Mouse (Mus musculus) T-cell, adult 2 months (primary cell): Measurements from ENCODE around the gene Edar.
A peak's percentile ranks its signal among the peaks of the same experiment; 100 is the strongest.
"Not testable (repeated sequence)": the region's sequence is repeated elsewhere in the genome, so short reads cannot be mapped to it uniquely, and the experiment has no call there.

Experiments used
- DNase-seq: peaks from one replicate; pipeline ENCODE4 v3.0.0; 2022; ENCODE audit warnings: low spot score

Gene Edar

DNA sequence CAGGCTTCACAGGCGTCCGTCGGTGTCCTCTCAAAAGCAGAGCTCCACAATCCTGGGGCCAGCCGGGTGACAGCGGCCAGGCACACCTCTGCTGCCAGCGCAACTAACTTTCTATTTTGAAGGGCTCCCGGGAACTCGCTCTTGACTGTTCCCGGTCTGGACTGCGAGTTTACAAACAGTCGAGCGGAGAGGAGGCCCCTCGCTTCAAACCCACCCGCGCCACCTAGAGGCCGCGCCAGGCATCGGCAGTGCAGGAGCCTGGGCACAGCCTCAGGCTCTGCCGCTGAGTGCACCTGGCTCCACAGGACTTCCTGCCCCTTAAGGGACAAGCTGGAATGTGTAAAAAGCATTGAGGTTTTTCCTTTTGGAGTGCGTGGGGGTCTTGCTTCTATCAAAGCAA, at the start of gene Edar:
TSS of gene Edar (minus strand) at position 122 of the 400 bp plus-strand sequence.
- peak; percentile 45 for DNase-seq

DNA sequence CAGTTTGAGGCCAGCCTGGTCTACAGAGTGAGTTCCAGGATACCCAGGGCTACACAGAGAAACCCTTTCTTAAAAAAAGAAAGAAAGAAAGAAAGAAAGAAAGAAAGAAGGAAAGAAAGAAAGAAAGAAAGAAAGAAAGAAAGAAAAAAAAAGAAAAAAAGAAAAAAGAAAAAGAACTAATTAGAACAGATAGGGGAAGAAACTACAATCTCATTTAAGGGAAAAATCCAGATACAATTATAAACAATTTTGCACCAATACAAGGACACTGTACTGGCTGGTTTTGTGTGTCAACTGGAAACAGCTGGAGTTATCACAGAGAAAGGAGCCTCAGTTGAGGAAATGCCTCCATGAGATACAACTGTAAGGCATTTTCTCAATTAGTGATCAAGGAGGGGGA, 42.7 kb upstream of the Edar start, which contains the start of gene Gm17542:
TSS of gene Gm17542 (minus strand) at position 101 of the 400 bp plus-strand sequence.
- DNase-seq: not testable (repeated sequence)

DNA sequence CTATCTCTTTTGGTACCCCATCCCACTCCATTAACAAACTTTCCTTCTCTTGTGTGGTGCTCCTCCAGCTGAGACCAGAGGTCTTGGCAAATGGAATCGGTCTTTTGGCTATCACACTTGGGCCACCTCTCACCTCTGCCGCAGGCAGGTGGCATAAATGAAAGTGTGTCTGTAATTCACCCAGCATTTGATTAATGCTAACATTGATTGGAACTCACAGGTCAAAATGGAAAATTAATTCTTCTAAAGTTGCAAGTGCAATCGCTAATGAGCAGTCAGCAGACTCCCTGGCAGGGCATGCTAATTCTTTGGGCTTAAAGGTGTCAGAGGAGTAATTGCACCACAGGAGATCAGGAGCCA, 39.3 kb upstream of the Edar start:
- no peak for DNase-seq

DNA sequence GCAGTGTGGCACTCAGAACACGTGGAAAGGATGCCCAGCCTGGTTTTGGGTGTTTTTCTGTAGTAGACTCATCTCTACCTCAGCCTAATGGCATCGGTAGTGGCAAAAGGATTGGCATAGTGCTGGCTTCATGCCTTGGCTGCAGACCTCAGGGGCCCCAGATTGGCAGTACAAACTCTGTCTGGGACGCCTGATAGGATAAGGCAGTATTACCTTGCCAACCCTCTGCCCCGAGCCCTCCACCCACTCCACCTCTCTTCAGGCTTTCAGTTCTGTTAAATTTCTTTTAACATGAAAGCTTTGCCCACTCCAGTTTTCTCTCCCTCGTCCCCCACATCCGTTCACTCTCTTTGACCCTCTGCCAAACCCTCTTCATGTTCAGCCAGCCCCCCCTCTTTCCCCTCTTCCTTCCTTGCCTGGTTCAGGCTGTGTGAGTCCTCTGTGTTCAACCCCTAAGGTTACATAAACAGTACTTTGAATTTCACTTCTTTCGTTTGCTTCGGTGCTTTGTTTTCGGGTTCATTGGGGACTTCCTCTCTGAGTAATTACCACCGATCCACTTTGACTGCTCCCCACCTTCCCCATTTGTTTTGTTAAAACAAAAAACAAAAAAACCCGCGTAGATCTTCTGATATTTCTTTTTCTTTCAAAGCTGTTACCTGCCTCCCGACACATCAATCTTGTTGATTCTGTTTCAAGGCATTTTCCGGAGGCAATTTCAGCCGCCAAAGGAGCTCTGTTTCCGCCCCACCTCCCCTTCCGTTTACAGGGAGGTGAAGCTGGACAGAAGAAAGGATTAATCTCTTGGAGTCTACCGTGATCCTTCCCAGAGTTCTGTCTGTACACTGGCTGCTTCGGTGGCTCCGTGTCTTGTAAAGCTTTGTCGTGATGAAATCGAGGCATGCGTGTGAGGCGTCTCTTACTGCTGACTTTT, 38.7 kb upstream of the Edar start:
- peak; percentile 40 for DNase-seq

DNA sequence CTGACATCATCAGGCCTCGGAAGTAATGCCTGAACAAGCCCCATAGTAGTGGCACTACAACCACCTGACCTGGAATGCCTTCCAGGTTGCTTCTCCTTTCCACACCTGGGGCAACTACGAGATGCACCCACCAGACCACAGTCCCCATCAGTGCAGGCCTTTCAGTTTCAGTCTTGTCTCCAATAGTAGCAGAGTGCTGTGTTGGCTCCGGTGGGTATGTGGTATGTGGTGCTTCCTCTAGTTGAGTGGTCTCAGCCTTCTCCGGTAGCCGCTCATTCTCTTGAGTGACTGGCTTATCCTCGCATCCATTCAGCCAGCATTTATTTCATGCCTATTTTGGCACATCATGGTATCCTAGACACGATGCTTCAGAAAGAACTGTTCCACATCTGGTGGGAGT, 37.8 kb upstream of the Edar start:
- DNase-seq: no peak

DNA sequence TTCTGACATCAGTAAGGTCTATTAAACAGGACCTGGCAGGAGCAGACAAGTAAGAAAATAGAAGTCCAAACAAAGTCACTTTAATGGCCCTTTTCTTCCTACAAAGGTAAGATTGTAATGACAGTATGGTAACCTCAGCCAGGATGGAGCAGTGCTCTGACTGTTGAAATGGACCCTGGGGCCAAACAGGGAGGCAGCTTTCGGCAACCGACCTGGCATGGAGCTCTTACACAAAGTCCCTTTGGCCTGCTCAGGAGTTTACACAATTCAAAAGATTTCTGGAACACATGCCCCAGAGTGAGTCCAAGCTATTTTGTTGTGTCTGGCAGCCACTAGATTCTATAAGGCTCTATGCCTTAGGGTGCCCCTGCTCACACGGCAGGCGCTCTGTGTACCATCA, 33.6 kb upstream of the Edar start:
- no peak for DNase-seq

DNA sequence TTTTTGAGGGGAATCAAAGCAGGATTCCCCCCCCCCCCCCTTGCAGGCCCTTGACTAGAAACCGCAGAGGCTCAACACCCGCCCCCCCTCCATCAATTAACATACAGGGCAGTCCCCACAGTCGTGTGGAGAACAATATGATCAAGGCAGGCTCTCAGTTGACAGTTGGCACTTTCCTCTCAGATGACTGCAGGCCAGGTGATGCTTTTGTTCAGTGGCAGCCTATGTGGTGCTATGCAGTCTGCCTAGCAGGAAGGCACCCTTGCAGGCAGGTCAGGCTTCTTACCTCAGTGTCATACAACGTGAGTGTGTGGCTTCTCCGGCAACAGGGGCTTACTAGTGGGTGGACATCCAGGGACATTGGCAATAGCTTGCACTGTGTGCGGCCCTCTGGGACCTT, 25.1 kb upstream of the Edar start:
- no peak for DNase-seq

DNA sequence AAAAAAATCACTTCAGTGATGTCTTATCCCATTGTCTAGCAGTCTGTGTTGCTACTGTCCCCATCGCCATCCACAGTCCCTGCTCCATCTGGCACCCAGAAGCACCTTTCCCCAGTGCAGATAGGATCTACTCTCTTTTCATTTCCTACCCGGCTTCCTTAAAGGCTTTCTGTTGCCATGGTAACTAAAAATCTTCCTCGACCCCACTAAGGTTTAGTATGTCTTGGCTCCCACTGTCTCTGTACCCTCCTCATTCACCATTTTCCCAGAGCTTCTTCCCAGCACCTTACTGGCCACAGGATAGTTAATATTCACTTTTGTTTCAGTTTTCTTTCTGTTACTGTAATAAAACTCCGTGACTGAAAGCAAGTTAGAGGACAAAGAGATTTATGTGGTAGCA, 24.7 kb upstream of the Edar start:
- DNase-seq: no peak

DNA sequence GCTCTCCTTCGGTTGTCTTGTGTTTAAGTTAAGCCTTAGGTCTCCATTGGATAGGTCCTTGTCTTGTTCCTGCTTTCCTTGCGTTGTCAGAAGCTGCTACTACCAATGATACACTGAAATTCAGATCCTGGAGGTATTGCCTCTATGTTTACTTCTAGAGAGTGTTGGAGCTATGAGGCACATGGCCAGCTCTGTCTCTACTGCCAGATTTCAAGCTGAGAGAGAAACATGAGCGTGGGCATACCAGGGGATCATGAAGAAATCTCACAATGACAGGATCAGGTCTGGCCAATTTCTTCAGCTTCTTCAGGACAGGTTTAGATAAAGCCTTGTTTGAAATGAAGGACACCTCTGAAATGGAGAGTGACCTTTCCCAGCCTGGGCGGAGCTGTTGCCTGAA, 23.5 kb upstream of the Edar start:
- DNase-seq: no peak

DNA sequence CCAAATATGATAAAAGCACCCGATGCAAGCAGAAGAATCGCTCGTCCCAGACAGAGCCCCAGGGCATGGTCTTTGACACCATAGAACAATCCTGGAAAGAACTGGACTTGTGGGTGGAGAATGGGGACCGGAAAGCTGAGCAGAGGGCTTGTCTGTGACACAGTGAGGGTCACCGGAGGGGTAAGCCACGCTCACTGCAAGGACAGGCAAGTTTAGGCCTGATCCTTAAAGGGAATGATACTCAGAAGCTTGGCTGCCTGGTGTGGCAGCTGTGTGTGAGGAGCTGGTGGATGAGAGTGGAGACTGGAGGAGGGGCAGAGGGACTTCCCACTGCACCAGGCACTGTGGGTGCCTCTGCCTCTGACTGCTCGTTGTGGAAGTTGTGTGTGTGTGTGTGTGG, 15.6 kb upstream of the Edar start:
- DNase-seq: no peak

DNA sequence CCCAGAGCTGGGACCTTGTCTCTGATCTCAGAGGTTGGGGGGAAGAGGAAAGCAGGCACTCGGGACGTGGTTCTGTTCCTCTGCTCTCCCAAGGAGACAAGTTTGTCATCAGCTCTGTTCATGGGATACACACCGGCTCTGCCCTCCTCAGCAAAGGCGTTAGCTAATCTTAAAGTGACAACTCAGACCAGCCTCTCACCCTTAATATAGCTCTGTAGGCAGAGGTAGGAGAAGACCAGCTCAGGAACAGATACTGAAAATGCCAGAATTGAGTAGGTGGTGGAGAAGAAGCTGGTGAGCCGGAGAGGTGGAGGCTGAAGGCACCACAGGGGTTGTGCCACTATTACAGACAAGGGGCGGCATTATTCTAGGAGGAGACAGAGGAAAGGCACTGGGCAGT, 3.8 kb upstream of the Edar start:
- no peak for DNase-seq

DNA sequence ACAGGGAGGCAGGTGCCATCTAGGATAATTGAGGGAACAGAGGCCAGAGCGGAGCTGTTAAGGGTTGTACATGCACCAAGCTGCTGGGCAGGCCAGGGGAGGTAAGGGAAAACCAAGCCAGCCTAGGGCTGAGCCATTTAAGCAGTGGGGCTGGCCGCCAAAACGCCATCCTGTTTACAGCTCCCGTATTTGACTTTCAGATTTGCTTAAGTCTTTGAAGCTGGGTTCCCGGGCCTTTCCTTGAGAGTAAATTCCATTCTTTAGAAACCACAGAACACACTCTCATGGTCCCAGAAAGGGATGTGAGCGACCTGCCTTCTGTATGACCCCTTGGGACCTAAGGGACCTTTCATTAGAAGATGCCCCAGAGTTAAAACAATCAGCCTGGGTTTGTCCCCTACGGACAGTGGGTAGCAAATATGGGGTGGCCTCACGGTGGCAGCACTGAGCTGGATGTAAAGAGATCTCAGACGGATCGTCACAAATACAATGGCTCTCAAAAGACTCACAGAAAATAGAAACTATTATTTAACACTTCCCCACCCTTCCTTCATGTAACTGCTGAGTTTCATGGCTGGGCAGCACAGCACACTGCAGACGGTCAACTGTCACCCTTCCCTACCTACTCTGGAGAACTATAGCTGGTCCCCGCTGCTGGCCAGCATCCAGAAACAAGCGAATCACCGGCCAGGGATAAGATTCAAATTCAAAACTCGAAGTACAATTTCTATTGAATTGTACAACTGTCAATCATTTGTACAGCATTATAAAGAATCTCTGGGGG, 2.0 kb downstream of the Edar start:
- DNase-seq: peak; percentile 39

DNA sequence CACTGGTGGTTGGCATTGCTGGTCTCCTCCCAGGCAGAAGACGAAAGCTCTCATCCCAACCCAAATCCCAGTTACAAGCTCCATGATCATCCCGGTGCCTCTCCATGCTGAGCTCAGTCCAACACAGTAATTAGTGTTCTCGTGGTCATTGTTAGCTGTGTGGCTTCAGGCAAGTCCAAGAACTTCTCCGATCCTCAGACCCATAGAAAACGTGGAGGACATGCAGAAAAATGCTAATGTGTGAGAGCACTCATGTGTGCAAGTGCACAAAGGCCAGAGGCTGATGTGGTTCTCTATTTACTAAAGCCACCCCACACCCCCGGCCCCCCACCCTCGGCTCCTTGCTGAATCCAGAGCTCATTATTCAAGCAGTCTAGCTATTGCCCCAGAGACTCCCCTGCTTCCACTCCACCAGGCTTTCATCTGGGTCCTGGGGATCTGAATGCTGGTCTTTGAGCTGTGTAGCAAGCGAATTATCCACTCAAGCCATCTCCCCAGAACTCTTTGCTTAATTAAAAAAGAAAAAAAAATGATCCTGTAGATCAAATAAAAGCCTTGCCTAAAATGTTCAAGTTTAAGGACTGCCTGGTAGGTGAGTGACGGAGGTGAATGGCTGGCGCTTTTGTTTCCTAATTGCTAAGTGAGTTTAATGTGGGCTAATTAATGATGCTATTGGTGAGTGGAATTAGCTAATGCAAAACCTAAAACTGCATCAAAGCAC, 2.7 kb downstream of the Edar start:
- no peak for DNase-seq

DNA sequence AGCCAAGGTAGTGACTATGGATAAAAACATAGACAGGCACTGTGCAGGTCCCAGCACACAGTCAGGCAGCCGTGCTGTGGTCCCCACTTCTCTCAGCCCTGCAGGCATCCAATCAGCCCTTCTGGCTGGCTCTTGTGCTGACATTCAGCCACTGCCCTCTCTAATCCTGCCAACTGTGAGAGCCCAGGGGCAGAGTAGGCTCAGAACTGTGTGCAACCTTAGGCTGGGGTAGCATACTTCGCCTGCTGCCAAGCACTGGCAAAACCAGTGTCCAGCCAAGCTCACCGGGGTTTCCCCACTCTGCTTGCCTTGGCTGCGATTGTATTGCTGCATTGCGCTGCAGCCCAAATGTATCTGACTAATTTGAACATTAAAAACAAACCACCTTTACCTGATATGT, 11.6 kb downstream of the Edar start:
- no peak for DNase-seq

DNA sequence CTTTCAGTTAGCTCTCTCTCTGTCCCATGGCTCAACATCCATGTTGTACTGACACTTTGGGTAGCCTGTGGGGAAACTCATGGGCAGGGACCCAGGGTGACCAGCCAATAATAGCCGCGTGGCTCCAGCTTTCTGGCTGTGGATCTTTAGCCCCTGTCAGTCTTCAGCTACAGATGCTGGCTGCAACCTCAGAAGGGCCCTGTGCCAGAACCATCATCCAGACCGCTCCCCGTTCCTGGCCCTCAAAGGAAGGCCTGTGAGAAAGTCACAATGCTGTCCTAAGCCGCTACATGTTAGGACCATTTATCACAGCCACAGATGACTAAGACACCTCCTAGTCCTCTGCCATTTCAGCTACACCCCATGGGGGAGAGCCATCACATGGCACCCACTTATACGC, 12.0 kb downstream of the Edar start:
- no peak for DNase-seq

DNA sequence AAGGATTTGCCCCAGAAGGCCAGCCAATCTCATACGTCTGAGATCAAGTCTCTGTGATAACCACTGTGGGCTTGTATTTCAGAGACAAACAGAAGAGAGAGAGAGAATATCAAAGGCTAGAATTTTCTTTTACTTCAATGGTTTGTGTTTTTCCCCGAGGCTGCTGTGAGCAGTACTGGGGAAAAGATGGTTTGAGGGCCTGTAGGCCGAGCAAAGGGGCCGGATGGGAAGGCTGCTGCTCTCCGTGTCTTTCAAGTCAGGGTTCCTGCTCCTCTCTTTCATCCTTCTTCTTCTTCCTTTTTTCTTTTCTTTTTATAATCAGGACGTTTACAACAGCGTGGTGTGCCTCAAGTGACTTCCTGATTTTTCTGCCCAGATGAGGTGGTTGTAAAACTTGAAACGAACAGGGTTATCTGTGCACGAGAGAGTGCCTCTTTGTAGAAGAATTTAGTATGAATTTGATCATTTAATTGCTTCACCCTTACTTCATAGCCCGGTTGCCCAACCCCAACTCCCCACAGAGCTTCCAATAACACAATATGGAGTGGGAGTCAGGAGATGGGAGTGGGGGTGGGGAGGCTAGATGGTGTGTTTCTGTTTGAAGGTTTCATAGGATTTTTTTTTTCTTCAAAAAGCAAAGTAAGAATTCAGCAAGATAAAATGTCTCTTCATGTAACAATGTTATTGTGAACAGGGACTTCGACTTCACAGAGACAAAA, 16.0 kb downstream of the Edar start:
- DNase-seq: no peak

DNA sequence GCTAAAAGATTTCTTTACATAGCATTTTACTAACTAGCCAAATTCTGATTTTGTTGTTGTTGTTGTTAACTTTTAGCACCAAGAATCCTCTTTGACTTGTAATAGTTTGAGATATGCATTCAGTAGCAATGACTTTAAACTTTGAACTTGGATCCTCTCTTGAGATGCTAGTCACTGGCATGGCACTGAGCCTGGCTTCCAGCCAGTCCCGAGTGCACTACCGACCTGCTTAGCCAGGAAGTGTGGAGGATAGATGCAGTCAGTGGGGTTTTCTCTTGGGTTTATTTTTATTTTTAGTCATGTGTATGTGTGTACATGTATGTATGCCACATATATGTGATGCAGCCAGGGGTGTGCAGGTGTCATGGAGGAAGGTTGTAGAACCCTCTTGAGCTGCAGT, 17.7 kb downstream of the Edar start:
- no peak for DNase-seq

DNA sequence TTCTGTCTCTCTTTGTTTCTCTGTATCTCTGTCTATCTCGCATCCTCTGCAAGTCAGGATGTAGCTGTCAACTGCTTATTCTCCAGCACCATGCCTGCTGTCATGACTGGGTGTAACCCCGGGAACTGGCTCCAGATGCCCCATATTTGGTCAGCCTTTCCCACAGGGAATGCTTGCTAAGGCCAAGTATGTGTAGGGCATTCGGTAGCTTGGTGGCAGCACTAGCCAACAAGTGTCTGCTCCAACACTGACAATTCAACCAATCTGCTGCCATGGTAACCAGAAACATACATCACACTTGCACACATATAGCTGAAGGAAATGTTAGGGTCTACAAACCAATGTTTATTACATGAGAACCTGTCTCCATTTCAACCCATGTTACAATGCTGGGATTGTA, 21.8 kb downstream of the Edar start:
- DNase-seq: no peak

DNA sequence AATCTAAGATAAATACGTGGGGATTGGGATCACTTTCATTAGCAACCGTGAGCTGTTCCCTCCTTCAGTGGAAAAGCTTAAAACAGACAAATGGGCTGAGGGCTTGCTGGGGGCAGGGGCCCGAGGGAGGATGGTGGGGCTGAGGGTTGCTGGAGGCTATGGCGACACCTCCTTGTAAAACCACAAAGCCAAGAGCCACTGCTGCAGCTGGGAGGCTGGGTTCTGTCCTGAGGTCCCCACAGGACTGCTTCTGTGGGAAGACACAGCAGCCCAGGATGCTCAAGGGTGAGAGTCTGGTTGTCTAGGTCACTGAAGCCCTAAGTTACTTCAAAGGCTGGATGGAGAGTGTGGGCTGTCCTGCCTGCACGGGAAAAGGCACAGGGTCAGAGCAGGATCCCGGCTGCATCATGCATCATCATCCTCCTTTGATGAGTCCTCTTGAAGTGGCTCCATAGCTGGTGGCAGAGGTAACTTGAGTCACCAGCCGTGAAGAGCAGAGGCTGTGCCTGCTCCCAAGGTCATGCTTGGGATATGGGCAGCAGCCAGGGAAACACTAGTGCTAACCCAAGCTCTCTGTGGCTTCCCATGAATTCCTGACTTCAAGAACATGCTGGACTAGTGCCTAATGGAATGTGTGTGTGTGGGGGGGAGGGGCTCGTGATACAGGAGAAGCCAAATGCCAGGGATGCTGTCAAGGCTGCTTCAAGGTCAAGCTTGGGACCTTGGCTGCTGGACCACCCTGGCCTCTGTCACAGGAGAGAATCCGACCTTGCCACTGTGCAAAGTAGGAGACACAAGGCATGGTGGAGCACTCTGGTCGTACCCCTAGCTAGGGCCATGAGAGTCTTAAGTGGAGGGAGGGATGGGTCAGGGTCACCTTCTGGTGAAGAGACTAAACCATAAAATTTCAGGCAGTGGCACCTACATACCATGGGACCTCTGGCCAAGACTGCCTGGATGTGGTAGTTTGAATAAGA, 22.7 kb downstream of the Edar start:
- no peak for DNase-seq

DNA sequence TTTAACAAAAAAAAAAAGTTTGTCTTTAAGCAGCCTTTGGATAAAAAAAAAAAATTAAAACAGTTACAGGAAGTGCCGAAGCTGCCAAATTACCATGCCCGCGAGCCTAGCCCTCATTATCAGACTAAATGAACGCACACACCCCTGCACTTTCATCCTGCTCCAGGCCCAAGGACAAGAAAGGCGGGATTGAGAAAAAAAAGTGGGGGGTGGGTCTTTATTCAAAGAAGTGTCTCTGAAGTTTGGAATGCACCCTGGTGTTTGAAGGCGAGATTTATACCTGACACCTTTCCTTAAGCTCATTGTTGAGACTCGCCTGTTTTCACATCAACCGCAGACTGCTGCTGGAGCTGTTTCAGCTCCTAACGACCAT, 23.4 kb downstream of the Edar start:
- DNase-seq: no peak
